Mouse (Mus musculus): Measurements from ENCODE around the gene Abcb10. TPM values are rescaled to one million over a fixed set of nuclear protein-coding genes. Genes with fewer than 3 reads are reported as not detected.

Abcb10 gene
- 13.3 TPM for polyA plus RNA-seq (2014; fragmentation: Illumina TruSeq; extraction: RNeasy Lipid Tissue Mini Kit (QIAGEN cat#74804); ENCODE audit: low read depth, low replicate concordance)

DNA sequence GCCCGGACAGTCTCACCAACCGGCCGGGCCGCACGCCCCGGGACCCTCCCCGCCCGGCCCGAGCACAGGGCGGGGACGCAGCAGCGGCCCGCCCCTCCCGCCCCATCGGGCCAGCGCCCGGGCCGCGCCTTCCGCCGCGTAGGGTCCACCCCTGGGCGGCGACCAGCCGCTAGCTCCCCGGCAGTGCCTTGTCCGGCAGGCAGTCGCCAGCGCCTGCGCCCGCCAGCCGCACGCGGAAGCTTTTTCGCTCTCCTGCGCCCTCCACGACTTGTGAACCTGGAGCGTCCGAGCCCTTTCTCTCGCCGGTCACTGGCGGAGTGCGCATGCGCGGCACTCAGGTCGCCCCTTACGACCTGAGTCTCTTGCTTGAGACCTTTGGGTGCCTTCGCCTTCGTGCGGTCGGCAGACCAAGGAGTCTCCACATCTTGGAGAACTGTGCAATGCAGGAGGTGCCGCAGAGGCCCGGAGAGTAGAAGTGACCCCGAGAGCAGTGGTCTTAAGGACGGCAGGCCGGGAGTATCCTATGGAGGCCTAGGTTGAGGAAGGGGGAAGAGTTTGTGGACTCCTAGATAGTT lies at the start of gene Abcb10:
TSS of gene Abcb10 (minus strand) at position 297 of the 575 bp plus-strand sequence.

DNA sequence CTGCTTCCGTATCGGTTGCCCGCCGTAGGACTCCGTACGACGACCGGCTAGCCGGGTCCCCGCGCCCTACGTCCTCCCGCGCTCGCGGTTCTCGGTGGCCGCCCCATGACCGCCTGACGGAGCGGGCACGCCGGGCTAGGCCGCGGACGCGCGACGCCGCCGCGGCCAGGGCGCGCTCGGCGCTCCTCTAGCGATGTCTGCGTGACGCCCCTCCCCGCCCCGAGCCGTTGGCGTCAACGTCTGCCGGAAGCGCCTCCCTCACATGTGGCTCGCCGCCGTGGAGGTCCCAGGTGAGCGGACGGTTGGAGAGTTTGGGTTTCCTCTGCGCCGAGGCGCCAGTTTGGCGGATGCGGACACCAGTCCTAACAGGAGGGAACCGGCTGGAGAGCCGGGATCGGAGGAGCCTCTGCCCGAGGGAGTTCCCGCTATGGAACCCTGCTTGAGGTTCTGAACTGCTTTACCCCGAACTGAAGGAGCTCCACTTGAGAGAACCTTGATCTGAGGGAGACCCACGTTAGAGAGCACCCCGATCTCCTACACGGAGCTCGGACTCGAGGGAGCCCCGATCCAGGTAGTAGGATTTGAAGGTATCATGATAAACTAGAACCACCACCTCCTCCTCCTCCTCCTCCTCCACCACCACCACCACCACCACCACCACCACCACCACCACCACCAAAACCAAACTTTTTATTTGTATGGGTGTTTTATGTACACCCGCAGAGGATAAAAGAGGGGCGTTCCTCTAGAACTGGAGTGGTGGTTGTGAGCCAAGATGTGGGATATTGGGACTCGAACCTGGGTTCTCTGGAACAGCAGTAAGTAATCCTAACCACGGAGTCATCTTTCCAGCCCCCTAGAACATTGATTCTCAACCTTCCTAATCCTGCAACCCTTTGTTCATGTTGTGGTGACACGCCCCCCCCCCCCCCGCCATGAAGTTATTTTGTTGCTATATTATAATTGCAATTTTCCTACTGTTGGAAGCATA lies 38.6 kb upstream of the Abcb10 start, which contains the start of the genes Taf5l and Urb2:
TSS of gene Taf5l (minus strand) at position 161 of the 991 bp plus-strand sequence.
TSS of gene Urb2 (plus strand) at position 272 of the 991 bp plus-strand sequence.

DNA sequence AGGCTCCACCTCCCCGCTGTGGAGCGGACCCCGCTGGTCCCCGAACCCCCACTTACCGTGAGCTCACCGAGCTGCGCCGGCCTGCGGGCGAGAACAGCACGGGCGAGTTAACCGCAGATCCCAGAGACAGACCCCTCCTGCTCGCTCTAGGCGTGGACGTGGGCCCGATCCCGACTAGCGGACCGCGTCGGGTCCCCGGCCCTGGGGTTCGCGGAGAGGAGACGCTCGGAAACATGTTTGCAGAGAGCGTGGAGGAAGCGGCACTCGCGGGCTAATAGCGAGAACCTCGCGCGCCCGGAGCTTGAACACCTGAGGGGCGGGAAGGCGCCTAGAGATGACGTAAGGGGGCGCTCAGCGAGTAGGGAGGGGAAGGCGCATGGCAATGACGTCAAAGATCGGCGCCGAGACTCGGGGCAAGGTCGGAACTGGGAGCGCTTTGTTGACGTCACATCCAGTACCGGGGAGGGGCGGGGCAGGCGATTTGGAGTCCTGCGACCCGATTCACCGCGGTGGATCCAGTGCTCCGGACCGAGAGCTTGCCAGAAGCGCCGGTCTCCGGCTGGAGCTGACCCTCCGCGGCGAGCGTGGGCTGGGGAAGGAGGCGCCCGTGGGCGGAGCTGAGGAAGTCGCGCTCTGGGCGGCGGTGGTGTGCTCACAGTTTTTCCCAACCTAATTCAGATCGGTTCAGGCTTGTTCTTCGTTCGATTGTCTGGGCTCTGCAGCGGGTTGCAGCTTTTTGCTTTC lies 33.8 kb downstream of the Abcb10 start, which contains the start of gene Nup133:
TSS of gene Nup133 (minus strand) at position 324 of the 744 bp plus-strand sequence.

Other genes with a start within 250 kb of the Abcb10 start
- gene Rab4a, start 177.1 kb downstream of the Abcb10 start, polyA plus RNA-seq (2014; fragmentation: Illumina TruSeq; extraction: RNeasy Lipid Tissue Mini Kit (QIAGEN cat#74804); ENCODE audit: low read depth, low replicate concordance): 13.7 TPM
- not detected for gene Ccsap, start 122.9 kb downstream of the Abcb10 start, polyA plus RNA-seq (2014; fragmentation: Illumina TruSeq; extraction: RNeasy Lipid Tissue Mini Kit (QIAGEN cat#74804); ENCODE audit: low read depth, low replicate concordance)
- not detected for gene Acta1, start 88.4 kb downstream of the Abcb10 start, polyA plus RNA-seq (2014; fragmentation: Illumina TruSeq; extraction: RNeasy Lipid Tissue Mini Kit (QIAGEN cat#74804); ENCODE audit: low read depth, low replicate concordance)
- gene Nup133, start 33.9 kb downstream of the Abcb10 start, polyA plus RNA-seq (2014; fragmentation: Illumina TruSeq; extraction: RNeasy Lipid Tissue Mini Kit (QIAGEN cat#74804); ENCODE audit: low read depth, low replicate concordance): 4.6 TPM
- gene Taf5l, start 38.3 kb upstream of the Abcb10 start, polyA plus RNA-seq (2014; fragmentation: Illumina TruSeq; extraction: RNeasy Lipid Tissue Mini Kit (QIAGEN cat#74804); ENCODE audit: low read depth, low replicate concordance): 3.5 TPM
- 3.8 TPM for gene Urb2, start 38.4 kb upstream of the Abcb10 start, polyA plus RNA-seq (2014; fragmentation: Illumina TruSeq; extraction: RNeasy Lipid Tissue Mini Kit (QIAGEN cat#74804); ENCODE audit: low read depth, low replicate concordance)
- gene Galnt2, start 248.3 kb upstream of the Abcb10 start, polyA plus RNA-seq (2014; fragmentation: Illumina TruSeq; extraction: RNeasy Lipid Tissue Mini Kit (QIAGEN cat#74804); ENCODE audit: low read depth, low replicate concordance): 15.9 TPM

Measured in kidney, adult 10 weeks (tissue).